Mouse (Mus musculus): Measurements from ENCODE around the gene Ttc19. TPM values are rescaled to one million over a fixed set of nuclear protein-coding genes. Genes with fewer than 3 reads are reported as not detected.

Gene Ttc19
- total and polyA plus RNA-seq, 2 experiments = 8.0 to 14.8 TPM

- no peaks in the 10 kb centered on the region for H3K27me3 ChIP-seq (ENCODE audit: control insufficient read depth, insufficient read depth, low read length)
Observed at GRCm38 (mm10) chr11:62263599-62263998, 17.7 kb upstream of the Ttc19 start.

GRCm38 (mm10) chr11:62264018-62264417, 17.3 kb upstream of the Ttc19 start:
- Histone ChIP-seq H3K36me3 (ENCODE audit: control insufficient read depth, insufficient read depth, low read length) (peaks cover 3% of the 10 kb centered on the region; the same call in 1 of the 2 replicates), H3K79me2 (ENCODE audit: control insufficient read depth, insufficient read depth, low read length) (no peaks in the 10 kb centered on the region), H3K9ac (ENCODE audit: low read depth, low read length) (no peak overlapping the region), H3K27ac (replicated peaks; ENCODE audit: insufficient read depth, low read depth, low read length) (no peak overlapping the region), H3K27me3 (ENCODE audit: control insufficient read depth, insufficient read depth, low read length) (no peaks in the 10 kb centered on the region), H3K4me1 (ENCODE audit: control insufficient read depth, insufficient read depth, low read length) (no peaks in the 10 kb centered on the region), H3K4me3 (ENCODE audit: insufficient read depth, low read depth, low read length) (no peak overlapping the region)
- TF ChIP-seq POLR2A (IDR thresholded peaks at IDR 0.05; ENCODE audit: extremely low read depth, insufficient read depth, low read length) (no peak), CTCF (IDR thresholded peaks at IDR 0.05; ENCODE audit: low read depth, low read length) (no peak)
- no peak for DNase-seq (ENCODE audit: extremely low read depth, low read depth, low spot score)
- 70% methylated on average over 7 of the region's 7 CpGs for WGBS

More at GRCm38 (mm10) chr11:62263599-62263998, 17.7 kb upstream of the Ttc19 start:
- Histone ChIP-seq H3K9ac (ENCODE audit: low read depth, low read length) (no peak overlapping the region), H3K27ac (replicated peaks; ENCODE audit: insufficient read depth, low read depth, low read length) (no peak overlapping the region), H3K36me3 (ENCODE audit: control insufficient read depth, insufficient read depth, low read length) (peaks cover 3% of the 10 kb centered on the region; the same call in 1 of the 2 replicates), H3K4me1 (ENCODE audit: control insufficient read depth, insufficient read depth, low read length) (no peaks in the 10 kb centered on the region), H3K79me2 (ENCODE audit: control insufficient read depth, insufficient read depth, low read length) (no peaks in the 10 kb centered on the region), H3K4me3 (ENCODE audit: insufficient read depth, low read depth, low read length) (no peak overlapping the region)
- TF ChIP-seq CTCF (IDR thresholded peaks at IDR 0.05; ENCODE audit: low read depth, low read length) (no peak), POLR2A (IDR thresholded peaks at IDR 0.05; ENCODE audit: extremely low read depth, insufficient read depth, low read length) (no peak)
- 89% methylated on average over 7 of the region's 7 CpGs for WGBS
- DNase-seq (ENCODE audit: extremely low read depth, low read depth, low spot score) = no peak

GRCm38 (mm10) chr11:62265642-62266041, 15.6 kb upstream of the Ttc19 start:
- 92% methylated on average over 7 of the region's 7 CpGs for WGBS
- TF ChIP-seq CTCF (IDR thresholded peaks at IDR 0.05; ENCODE audit: low read depth, low read length) (no peak), POLR2A (IDR thresholded peaks at IDR 0.05; ENCODE audit: extremely low read depth, insufficient read depth, low read length) (no peak)

GRCm38 (mm10) chr11:62266466-62267214, 14.6 kb upstream of the Ttc19 start:
- no peak for TF ChIP-seq CTCF (IDR thresholded peaks at IDR 0.05; ENCODE audit: low read depth, low read length)
- TF ChIP-seq POLR2A (IDR thresholded peaks at IDR 0.05; ENCODE audit: extremely low read depth, insufficient read depth, low read length) = no peak
- peaks cover 5% of the 10 kb centered on the region; the same call in 1 of the 2 replicates for H3K36me3 ChIP-seq (ENCODE audit: control insufficient read depth, insufficient read depth, low read length)
- H3K9ac ChIP-seq (ENCODE audit: low read depth, low read length) = no peak overlapping the region
- H3K27me3 ChIP-seq (ENCODE audit: control insufficient read depth, insufficient read depth, low read length) = no peaks in the 10 kb centered on the region
- no peaks in the 10 kb centered on the region for H3K4me1 ChIP-seq (ENCODE audit: control insufficient read depth, insufficient read depth, low read length)
- H3K4me3 ChIP-seq (ENCODE audit: insufficient read depth, low read depth, low read length) = no peak overlapping the region
- H3K79me2 ChIP-seq (ENCODE audit: control insufficient read depth, insufficient read depth, low read length) = no peaks in the 10 kb centered on the region
- DNase-seq (ENCODE audit: extremely low read depth, low read depth, low spot score) = no peak
- no peak overlapping the region for H3K27ac ChIP-seq (replicated peaks; ENCODE audit: insufficient read depth, low read depth, low read length)
- WGBS = 82% methylated on average over 17 of the region's 17 CpGs

More at GRCm38 (mm10) chr11:62265642-62266041, 15.6 kb upstream of the Ttc19 start:
- no peaks in the 10 kb centered on the region for H3K27me3 ChIP-seq (ENCODE audit: control insufficient read depth, insufficient read depth, low read length)
- no peak for DNase-seq (ENCODE audit: extremely low read depth, low read depth, low spot score)
- H3K79me2 ChIP-seq (ENCODE audit: control insufficient read depth, insufficient read depth, low read length) = no peaks in the 10 kb centered on the region
- H3K27ac ChIP-seq (replicated peaks; ENCODE audit: insufficient read depth, low read depth, low read length) = no peak overlapping the region
- H3K4me3 ChIP-seq (ENCODE audit: insufficient read depth, low read depth, low read length) = no peak overlapping the region
- H3K9ac ChIP-seq (ENCODE audit: low read depth, low read length) = no peak overlapping the region
- H3K36me3 ChIP-seq (ENCODE audit: control insufficient read depth, insufficient read depth, low read length) = peaks cover 3% of the 10 kb centered on the region; the same call in 1 of the 2 replicates
- no peaks in the 10 kb centered on the region for H3K4me1 ChIP-seq (ENCODE audit: control insufficient read depth, insufficient read depth, low read length)

GRCm38 (mm10) chr11:62268381-62268780, 12.9 kb upstream of the Ttc19 start:
- no peak for DNase-seq (ENCODE audit: extremely low read depth, low read depth, low spot score)
- Histone ChIP-seq H3K9ac (ENCODE audit: low read depth, low read length) (no peak overlapping the region), H3K27ac (replicated peaks; ENCODE audit: insufficient read depth, low read depth, low read length) (no peak overlapping the region), H3K4me1 (ENCODE audit: control insufficient read depth, insufficient read depth, low read length) (no peaks in the 10 kb centered on the region), H3K4me3 (ENCODE audit: insufficient read depth, low read depth, low read length) (no peak overlapping the region), H3K27me3 (ENCODE audit: control insufficient read depth, insufficient read depth, low read length) (no peaks in the 10 kb centered on the region), H3K79me2 (ENCODE audit: control insufficient read depth, insufficient read depth, low read length) (no peaks in the 10 kb centered on the region), H3K36me3 (ENCODE audit: control insufficient read depth, insufficient read depth, low read length) (peaks cover 9% of the 10 kb centered on the region)
- WGBS = 89% methylated on average over 8 of the region's 8 CpGs
- no peak for TF ChIP-seq CTCF (IDR thresholded peaks at IDR 0.05; ENCODE audit: low read depth, low read length)
- TF ChIP-seq POLR2A (IDR thresholded peaks at IDR 0.05; ENCODE audit: extremely low read depth, insufficient read depth, low read length) = no peak

- H3K27ac ChIP-seq (replicated peaks; ENCODE audit: insufficient read depth, low read depth, low read length) = no peak overlapping the region
- H3K9ac ChIP-seq (ENCODE audit: low read depth, low read length) = no peak overlapping the region
- TF ChIP-seq POLR2A (IDR thresholded peaks at IDR 0.05; ENCODE audit: extremely low read depth, insufficient read depth, low read length) (no peak), CTCF (IDR thresholded peaks at IDR 0.05; ENCODE audit: low read depth, low read length) (no peak)
- H3K36me3 ChIP-seq (ENCODE audit: control insufficient read depth, insufficient read depth, low read length) = peaks cover 9% of the 10 kb centered on the region
- H3K4me3 ChIP-seq (ENCODE audit: insufficient read depth, low read depth, low read length) = no peak overlapping the region
- WGBS = 93% methylated on average over 12 of the region's 12 CpGs
- no peaks in the 10 kb centered on the region for H3K4me1 ChIP-seq (ENCODE audit: control insufficient read depth, insufficient read depth, low read length)
- H3K27me3 ChIP-seq (ENCODE audit: control insufficient read depth, insufficient read depth, low read length) = no peaks in the 10 kb centered on the region
- no peak for DNase-seq (ENCODE audit: extremely low read depth, low read depth, low spot score)
- no peaks in the 10 kb centered on the region for H3K79me2 ChIP-seq (ENCODE audit: control insufficient read depth, insufficient read depth, low read length)
Observed at GRCm38 (mm10) chr11:62269097-62269496, 12.2 kb upstream of the Ttc19 start.

Data from liver, adult 2 months (tissue).